Mouse (Mus musculus): ENCODE data around the gene Chd3. TPM values are rescaled to one million over a fixed set of nuclear protein-coding genes. Genes with fewer than 3 reads are reported as not detected.

Gene Chd3
- polyA plus RNA-seq, 1 experiment from 2014 or later, result 52.4 TPM

GRCm38 (mm10) chr11:69371601-69372000 lies 2.4 kb upstream of the Chd3 start:
- WGBS, result 40% methylated on average over 12 of the region's 12 CpGs
- no peaks in the 10 kb centered on the region for H3K9me3 ChIP-seq (ENCODE audit: control insufficient read depth, low read length)
- no peak overlapping the region for H3K4me3 ChIP-seq (ENCODE audit: low read depth, low read length)
- no peaks in the 10 kb centered on the region for H3K27me3 ChIP-seq (replicated peaks; ENCODE audit: control insufficient read depth, insufficient read depth, low read length)
- peaks cover 21% of the 10 kb centered on the region for H3K36me3 ChIP-seq (ENCODE audit: control insufficient read depth, insufficient read depth, low read length)
- peak overlapping the region; percentile 38; the same call in 1 of the 2 replicates for H3K4me2 ChIP-seq (ENCODE audit: low read length)
- H3K27ac ChIP-seq (ENCODE audit: low read depth), result peak overlapping the region; percentile 64
- ATAC-seq (replicated peaks; ENCODE audit: low FRiP score, low TSS enrichment, low read depth) (no peak), DNase-seq (ENCODE audit: low spot score) (no peak)
- H3K9ac ChIP-seq (ENCODE audit: low read length), result no peak overlapping the region
- peaks cover 26% of the 10 kb centered on the region for H3K4me1 ChIP-seq (replicated peaks; ENCODE audit: control insufficient read depth, insufficient read depth, low read length)

DNA sequence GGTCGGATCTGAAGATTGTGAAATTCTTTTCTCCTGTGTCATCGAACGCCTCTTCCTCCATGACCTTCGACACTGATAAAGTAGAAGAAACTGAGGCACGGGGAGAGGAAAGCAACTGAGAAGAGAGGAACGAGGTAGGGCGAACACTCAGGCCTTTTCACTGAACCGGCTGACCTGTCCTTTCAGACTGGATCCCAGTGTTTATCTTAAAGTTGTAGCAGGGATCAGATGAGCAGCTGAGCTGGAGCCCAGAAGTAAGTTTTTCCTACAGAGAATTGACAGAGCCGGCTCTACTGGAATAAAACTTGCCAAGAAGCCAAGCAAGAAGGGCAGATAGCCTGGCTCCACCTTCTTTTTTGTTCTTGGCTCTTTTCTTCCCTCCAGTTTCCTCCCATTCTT lies 1.6 kb upstream of the Chd3 start:
- Histone ChIP-seq H3K27me3 (replicated peaks; ENCODE audit: control insufficient read depth, insufficient read depth, low read length) (no peaks in the 10 kb centered on the region), H3K36me3 (ENCODE audit: control insufficient read depth, insufficient read depth, low read length) (peaks cover 13% of the 10 kb centered on the region), H3K4me2 (ENCODE audit: low read length) (peak overlapping the region; percentile 38), H3K4me3 (ENCODE audit: low read depth, low read length) (peak overlapping the region; percentile 6; the same call in 1 of the 2 replicates), H3K9me3 (ENCODE audit: control insufficient read depth, low read length) (no peaks in the 10 kb centered on the region), H3K9ac (ENCODE audit: low read length) (no peak overlapping the region), H3K27ac (ENCODE audit: low read depth) (peak overlapping the region; percentile 64), H3K4me1 (replicated peaks; ENCODE audit: control insufficient read depth, insufficient read depth, low read length) (peaks cover 28% of the 10 kb centered on the region)
- ATAC-seq (replicated peaks; ENCODE audit: low FRiP score, low TSS enrichment, low read depth) (no peak), DNase-seq (ENCODE audit: low spot score) (no peak)
- 18% methylated on average over 9 of the region's 9 CpGs for WGBS

DNA sequence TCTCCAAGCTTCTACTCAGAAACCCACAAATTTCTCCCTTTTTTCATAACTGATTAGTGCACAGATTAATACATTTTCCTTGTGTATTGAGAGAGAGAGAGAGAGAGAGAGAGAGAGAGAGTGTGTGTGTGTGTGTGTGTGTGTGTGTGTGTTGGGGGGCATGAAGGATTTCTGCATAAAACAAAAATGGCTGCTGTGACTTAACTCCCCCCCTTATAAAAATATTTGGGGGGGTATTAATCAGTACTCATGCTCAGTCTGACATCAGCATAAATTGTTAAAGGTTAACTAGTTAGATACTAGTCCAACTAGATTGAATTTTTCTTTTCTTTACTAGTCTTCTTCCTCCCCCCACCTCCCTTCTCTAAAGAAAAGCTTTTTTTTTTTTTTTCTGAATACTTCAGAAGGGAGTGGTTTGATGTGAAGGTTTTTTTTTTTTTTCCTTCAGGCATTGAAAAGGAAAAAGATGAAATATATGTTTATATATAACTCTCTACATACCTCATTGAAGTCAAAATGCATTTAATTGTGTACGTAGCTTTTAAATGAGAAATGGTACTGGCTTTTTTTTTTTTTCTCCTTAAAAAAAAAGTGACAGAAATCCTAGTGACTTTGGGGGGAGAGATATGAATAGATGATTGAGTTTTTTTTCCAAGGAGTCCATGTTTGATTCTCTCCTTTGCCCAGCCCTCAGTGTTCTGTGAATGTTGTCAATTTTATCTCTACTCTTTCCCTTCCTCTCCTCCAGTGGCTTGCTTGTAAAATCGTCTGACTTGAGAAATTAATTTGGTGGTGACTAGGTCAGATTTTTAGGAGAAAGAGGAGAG lies 997 bp upstream of the Chd3 start:
- H3K36me3 ChIP-seq (ENCODE audit: control insufficient read depth, insufficient read depth, low read length), result peaks cover 10% of the 10 kb centered on the region
- H3K27ac ChIP-seq (ENCODE audit: low read depth), result peak overlapping the region; percentile 100
- no peaks in the 10 kb centered on the region for H3K9me3 ChIP-seq (ENCODE audit: control insufficient read depth, low read length)
- DNase-seq (ENCODE audit: low spot score), result no peak
- WGBS, result 15% methylated on average over 2 of the region's 2 CpGs
- H3K4me1 ChIP-seq (replicated peaks; ENCODE audit: control insufficient read depth, insufficient read depth, low read length), result peaks cover 34% of the 10 kb centered on the region
- H3K9ac ChIP-seq (ENCODE audit: low read length), result peak overlapping the region; percentile 100
- H3K4me2 ChIP-seq (ENCODE audit: low read length), result peak overlapping the region; percentile 59
- H3K4me3 ChIP-seq (ENCODE audit: low read depth, low read length), result peak overlapping the region; percentile 80
- no peak for ATAC-seq (replicated peaks; ENCODE audit: low FRiP score, low TSS enrichment, low read depth)
- no peaks in the 10 kb centered on the region for H3K27me3 ChIP-seq (replicated peaks; ENCODE audit: control insufficient read depth, insufficient read depth, low read length)

GRCm38 (mm10) chr11:69368356-69369214 lies 621 bp downstream of the Chd3 start:
- H3K4me1 ChIP-seq (replicated peaks; ENCODE audit: control insufficient read depth, insufficient read depth, low read length), result peaks cover 50% of the 10 kb centered on the region
- H3K4me3 ChIP-seq (ENCODE audit: low read depth, low read length), result peak overlapping the region; percentile 80
- peak overlapping the region; percentile 100 for H3K27ac ChIP-seq (ENCODE audit: low read depth)
- under 1% methylated on average over 60 of the region's 106 CpGs for WGBS
- peak overlapping the region; percentile 64 for H3K4me2 ChIP-seq (ENCODE audit: low read length)
- peaks cover 5% of the 10 kb centered on the region for H3K36me3 ChIP-seq (ENCODE audit: control insufficient read depth, insufficient read depth, low read length)
- no peaks in the 10 kb centered on the region for H3K9me3 ChIP-seq (ENCODE audit: control insufficient read depth, low read length)
- ATAC-seq (replicated peaks; ENCODE audit: low FRiP score, low TSS enrichment, low read depth), result peak; percentile 22
- peak overlapping the region; percentile 100 for H3K9ac ChIP-seq (ENCODE audit: low read length)
- no peaks in the 10 kb centered on the region for H3K27me3 ChIP-seq (replicated peaks; ENCODE audit: control insufficient read depth, insufficient read depth, low read length)
- peak; percentile 79 for DNase-seq (ENCODE audit: low spot score)

DNA sequence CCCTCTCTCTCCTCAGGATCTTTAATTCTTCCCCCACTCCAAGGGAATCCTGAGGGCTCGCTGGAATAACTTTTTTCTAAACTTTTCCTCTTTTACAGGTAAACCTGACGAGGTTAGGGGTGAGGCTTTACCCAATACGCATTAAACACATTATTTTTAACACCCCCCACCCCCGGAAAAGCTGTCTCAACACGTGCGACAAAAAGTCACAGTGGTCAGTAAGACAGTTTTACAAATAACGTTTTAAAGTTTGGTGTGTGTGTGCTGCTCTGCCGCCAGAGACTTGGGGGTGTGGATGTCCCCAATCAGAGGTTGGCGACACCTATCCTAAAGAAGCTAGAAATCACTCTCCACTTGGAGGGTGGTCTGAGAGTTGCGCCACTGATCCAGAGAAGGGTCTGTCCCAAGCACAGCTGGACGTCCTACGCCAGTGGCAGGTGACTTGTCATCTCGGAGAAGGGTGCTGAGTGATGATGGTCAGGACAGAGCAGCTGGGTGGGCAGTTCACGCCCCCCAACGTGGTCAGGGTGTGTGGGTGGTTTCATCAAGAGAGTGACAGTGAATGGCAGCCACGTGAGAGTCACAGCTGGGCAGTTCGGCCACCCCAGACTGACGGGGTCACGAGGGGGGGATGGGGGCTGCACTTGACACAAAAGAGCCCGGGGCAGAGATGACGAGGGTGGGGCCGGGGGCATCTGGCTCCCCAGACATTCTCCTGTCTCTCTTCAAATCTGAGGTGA lies 1.4 kb downstream of the Chd3 start:
- H3K27me3 ChIP-seq (replicated peaks; ENCODE audit: control insufficient read depth, insufficient read depth, low read length), result no peaks in the 10 kb centered on the region
- peak overlapping the region; percentile 100 for H3K9ac ChIP-seq (ENCODE audit: low read length)
- under 1% methylated on average over 22 of the region's 22 CpGs for WGBS
- peak; percentile 0; the same call in 1 of the 2 replicates for ATAC-seq (replicated peaks; ENCODE audit: low FRiP score, low TSS enrichment, low read depth)
- no peaks in the 10 kb centered on the region for H3K9me3 ChIP-seq (ENCODE audit: control insufficient read depth, low read length)
- H3K27ac ChIP-seq (ENCODE audit: low read depth), result peak overlapping the region; percentile 100
- peak overlapping the region; percentile 64 for H3K4me2 ChIP-seq (ENCODE audit: low read length)
- peak overlapping the region; percentile 80 for H3K4me3 ChIP-seq (ENCODE audit: low read depth, low read length)
- DNase-seq (ENCODE audit: low spot score), result peak; percentile 69
- H3K4me1 ChIP-seq (replicated peaks; ENCODE audit: control insufficient read depth, insufficient read depth, low read length), result peaks cover 50% of the 10 kb centered on the region
- H3K36me3 ChIP-seq (ENCODE audit: control insufficient read depth, insufficient read depth, low read length), result peaks cover 11% of the 10 kb centered on the region

DNA sequence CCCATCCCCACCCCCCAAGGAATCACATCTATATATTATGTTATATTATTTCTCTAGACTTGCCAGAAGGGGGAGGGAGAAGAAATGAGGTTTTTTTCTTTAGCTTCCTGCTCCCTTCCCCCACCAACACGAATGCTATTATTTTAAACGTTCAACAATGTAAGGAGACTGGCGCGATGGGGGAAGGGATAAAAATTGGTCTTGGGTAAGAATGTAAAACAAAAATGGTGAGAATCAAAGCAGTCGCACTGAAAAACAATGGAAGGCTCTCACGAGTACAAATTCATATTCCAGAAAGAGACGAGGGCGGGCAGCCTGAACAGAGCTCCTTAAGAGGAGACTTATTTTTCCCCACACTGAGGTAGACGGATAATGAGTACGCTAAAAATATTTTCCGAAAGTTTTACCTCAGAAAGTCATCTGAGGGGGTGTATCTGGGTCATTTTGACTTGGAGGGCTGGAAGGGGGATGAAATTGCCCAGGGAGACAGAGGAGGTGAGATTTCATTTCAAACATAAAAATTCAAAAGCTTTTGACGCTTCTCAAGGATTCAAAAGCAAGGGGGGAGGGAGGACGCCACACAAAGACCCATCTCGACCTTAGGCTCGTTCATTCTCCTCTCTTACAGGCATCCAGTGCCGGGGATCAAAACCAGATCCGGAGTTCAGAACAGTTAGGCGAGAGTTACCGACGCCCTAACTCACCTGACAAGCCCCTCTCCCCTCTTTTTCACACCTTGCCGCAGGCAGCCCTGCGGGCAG lies 2.2 kb downstream of the Chd3 start:
- under 1% methylated on average over 22 of the region's 22 CpGs for WGBS

GRCm38 (mm10) chr11:69366157-69366854 lies 2.9 kb downstream of the Chd3 start:
- peak; percentile 95 for DNase-seq (ENCODE audit: low spot score)
- no peaks in the 10 kb centered on the region for H3K27me3 ChIP-seq (replicated peaks; ENCODE audit: control insufficient read depth, insufficient read depth, low read length)
- peak overlapping the region; percentile 80 for H3K4me3 ChIP-seq (ENCODE audit: low read depth, low read length)
- under 1% methylated on average over 26 of the region's 26 CpGs for WGBS
- no peaks in the 10 kb centered on the region for H3K9me3 ChIP-seq (ENCODE audit: control insufficient read depth, low read length)
- peak; percentile 77 for ATAC-seq (replicated peaks; ENCODE audit: low FRiP score, low TSS enrichment, low read depth)
- H3K9ac ChIP-seq (ENCODE audit: low read length), result peak overlapping the region; percentile 31
- peaks cover 35% of the 10 kb centered on the region for H3K4me1 ChIP-seq (replicated peaks; ENCODE audit: control insufficient read depth, insufficient read depth, low read length)
- H3K4me2 ChIP-seq (ENCODE audit: low read length), result peak overlapping the region; percentile 64
- H3K36me3 ChIP-seq (ENCODE audit: control insufficient read depth, insufficient read depth, low read length), result peaks cover 26% of the 10 kb centered on the region
- peak overlapping the region; percentile 100 for H3K27ac ChIP-seq (ENCODE audit: low read depth)

More for the DNA sequence above, 2.2 kb downstream of the Chd3 start:
- ATAC-seq (replicated peaks; ENCODE audit: low FRiP score, low TSS enrichment, low read depth), result peak; percentile 3; the same call in 1 of the 2 replicates
- peak; percentile 85 for DNase-seq (ENCODE audit: low spot score)
- Histone ChIP-seq H3K4me3 (ENCODE audit: low read depth, low read length) (peak overlapping the region; percentile 80), H3K9me3 (ENCODE audit: control insufficient read depth, low read length) (no peaks in the 10 kb centered on the region), H3K36me3 (ENCODE audit: control insufficient read depth, insufficient read depth, low read length) (peaks cover 19% of the 10 kb centered on the region), H3K27ac (ENCODE audit: low read depth) (peak overlapping the region; percentile 100), H3K4me1 (replicated peaks; ENCODE audit: control insufficient read depth, insufficient read depth, low read length) (peaks cover 43% of the 10 kb centered on the region), H3K4me2 (ENCODE audit: low read length) (peak overlapping the region; percentile 64), H3K9ac (ENCODE audit: low read length) (peak overlapping the region; percentile 100), H3K27me3 (replicated peaks; ENCODE audit: control insufficient read depth, insufficient read depth, low read length) (no peaks in the 10 kb centered on the region)

Measured in intestine, embryonic 14.5 days (tissue).